Mouse (Mus musculus) kidney, adult 8-10 months (tissue): ENCODE measurements around the gene Ugt1a6b.

Source experiments
- DNase-seq, 2 experiments: peaks; one replicate each; pipeline ENCODE4 v3.0.0; 2022

Gene Ugt1a6b

GRCm38 (mm10) chr1:88266123-88266522 is 163.1 kb downstream of the Ugt1a6b start:
- DNase-seq = no peak

- no peak for DNase-seq
Measured at GRCm38 (mm10) chr1:88267489-88267888, 164.4 kb downstream of the Ugt1a6b start.

GRCm38 (mm10) chr1:88268070-88268469 is 165.0 kb downstream of the Ugt1a6b start:
- DNase-seq = no peak
